Mouse (Mus musculus): ENCODE measurements around the gene Tead2. TPM values are rescaled to one million over a fixed set of nuclear protein-coding genes. Genes with fewer than 3 reads are reported as not detected.

Tead2 gene
- polyA plus RNA-seq, 1 experiment, result 4.7 TPM

DNA sequence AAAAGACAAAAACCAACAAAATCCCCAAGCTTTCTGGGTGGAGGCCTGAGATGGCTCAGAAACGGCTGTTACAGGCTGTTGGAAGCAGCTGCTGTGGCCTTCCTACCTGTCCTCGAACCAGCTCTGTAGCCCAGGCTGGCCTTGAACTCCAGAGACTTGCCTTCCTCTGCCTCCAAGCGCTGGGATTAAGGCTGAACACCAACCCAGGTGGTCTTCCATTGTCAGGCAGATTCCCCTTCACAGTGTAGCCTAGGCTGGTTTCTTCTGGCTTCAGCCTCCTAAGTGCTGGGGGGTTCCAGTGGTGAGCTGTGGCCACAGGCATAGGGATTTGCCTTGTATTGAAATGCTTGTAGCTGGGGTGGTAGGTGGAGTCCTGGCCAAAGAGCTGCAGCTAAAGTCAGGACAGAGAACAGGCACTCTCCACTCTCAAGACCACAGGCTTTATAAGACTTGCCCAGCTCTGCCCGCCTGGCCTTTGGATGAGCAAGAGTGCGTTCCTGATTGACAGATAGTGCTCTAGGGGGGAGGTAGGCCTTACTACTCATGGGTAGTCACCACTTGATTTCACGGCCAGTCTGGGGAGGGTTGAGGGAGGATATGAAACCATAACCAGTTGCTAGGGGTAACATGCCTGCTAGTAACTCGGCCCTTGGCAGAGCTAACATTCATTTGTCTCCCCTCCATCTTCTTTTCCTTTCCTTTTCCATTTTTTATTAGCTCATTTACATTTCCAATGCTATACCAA is 14.1 kb downstream of the Tead2 start:
- 71% methylated on average over 7 of the region's 7 CpGs for WGBS

DNA sequence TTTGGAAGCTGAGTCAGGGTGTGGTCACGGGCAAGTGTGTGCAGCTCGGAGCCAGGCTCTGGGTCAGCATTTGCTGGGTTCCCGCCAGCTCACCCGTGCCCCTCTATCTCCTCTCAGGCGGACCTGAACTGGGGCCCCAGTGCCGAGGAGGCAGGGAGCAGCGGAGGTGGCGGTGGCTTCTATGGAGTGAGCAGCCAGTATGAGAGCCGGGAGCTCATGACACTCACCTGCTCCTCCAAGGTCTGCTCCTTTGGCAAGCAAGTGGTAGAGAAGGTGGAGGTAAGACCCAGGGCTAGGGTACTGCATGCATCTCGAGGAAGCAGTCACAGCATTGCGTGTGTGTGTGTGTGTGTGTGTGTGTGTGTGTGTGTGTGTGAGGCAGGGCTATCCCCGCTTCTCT is 15.6 kb downstream of the Tead2 start:
- TF ChIP-seq CTCF (IDR thresholded peaks at IDR 0.05; ENCODE audit: borderline replicate concordance, insufficient read depth, low read depth, low read length) (no peak), POLR2A (IDR thresholded peaks at IDR 0.05; ENCODE audit: borderline replicate concordance, insufficient read depth, low read length) (no peak)
- Histone ChIP-seq H3K27me3 (ENCODE audit: control insufficient read depth, insufficient read depth, low read length) (no peaks in the 10 kb centered on the region), H3K4me3 (replicated peaks; ENCODE audit: insufficient read depth, low read depth, low read length) (no peak overlapping the region), H3K27ac (ENCODE audit: insufficient read depth, low read length) (no peak overlapping the region), H3K4me1 (ENCODE audit: control insufficient read depth, insufficient read depth, low read length) (peaks cover 6% of the 10 kb centered on the region)
- DNase-seq, result no peak
- WGBS, result 73% methylated on average over 12 of the region's 12 CpGs

More for the DNA sequence above, 14.1 kb downstream of the Tead2 start:
- H3K27me3 ChIP-seq (ENCODE audit: control insufficient read depth, insufficient read depth, low read length), result no peaks in the 10 kb centered on the region
- H3K4me1 ChIP-seq (ENCODE audit: control insufficient read depth, insufficient read depth, low read length), result peaks cover 6% of the 10 kb centered on the region
- no peak for DNase-seq
- TF ChIP-seq CTCF (IDR thresholded peaks at IDR 0.05; ENCODE audit: borderline replicate concordance, insufficient read depth, low read depth, low read length) (no peak), POLR2A (IDR thresholded peaks at IDR 0.05; ENCODE audit: borderline replicate concordance, insufficient read depth, low read length) (no peak)
- no peak overlapping the region for H3K4me3 ChIP-seq (replicated peaks; ENCODE audit: insufficient read depth, low read depth, low read length)
- H3K27ac ChIP-seq (ENCODE audit: insufficient read depth, low read length), result no peak overlapping the region

DNA sequence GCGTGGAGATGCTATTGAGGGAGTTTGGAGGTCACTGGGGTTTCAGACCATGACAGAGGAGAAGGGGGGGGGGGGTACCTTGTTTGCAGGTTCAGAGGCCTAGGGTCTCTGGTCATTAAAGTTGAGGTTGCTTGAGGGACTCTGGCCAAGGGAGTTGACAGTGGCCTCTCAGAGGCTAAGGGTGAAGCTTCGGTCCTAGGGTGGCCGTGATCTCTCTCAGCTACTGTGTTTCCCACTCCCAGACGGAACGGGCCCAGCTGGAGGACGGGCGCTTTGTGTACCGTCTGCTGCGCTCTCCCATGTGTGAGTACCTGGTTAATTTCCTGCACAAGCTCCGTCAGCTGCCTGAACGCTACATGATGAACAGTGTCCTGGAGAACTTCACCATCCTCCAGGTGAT is 16.4 kb downstream of the Tead2 start:
- DNase-seq, result no peak
- Histone ChIP-seq H3K27me3 (ENCODE audit: control insufficient read depth, insufficient read depth, low read length) (no peaks in the 10 kb centered on the region), H3K4me1 (ENCODE audit: control insufficient read depth, insufficient read depth, low read length) (peaks cover 6% of the 10 kb centered on the region), H3K27ac (ENCODE audit: insufficient read depth, low read length) (no peak overlapping the region), H3K4me3 (replicated peaks; ENCODE audit: insufficient read depth, low read depth, low read length) (no peak overlapping the region)
- TF ChIP-seq CTCF (IDR thresholded peaks at IDR 0.05; ENCODE audit: borderline replicate concordance, insufficient read depth, low read depth, low read length) (no peak), POLR2A (IDR thresholded peaks at IDR 0.05; ENCODE audit: borderline replicate concordance, insufficient read depth, low read length) (no peak)
- 84% methylated on average over 11 of the region's 11 CpGs for WGBS

DNA sequence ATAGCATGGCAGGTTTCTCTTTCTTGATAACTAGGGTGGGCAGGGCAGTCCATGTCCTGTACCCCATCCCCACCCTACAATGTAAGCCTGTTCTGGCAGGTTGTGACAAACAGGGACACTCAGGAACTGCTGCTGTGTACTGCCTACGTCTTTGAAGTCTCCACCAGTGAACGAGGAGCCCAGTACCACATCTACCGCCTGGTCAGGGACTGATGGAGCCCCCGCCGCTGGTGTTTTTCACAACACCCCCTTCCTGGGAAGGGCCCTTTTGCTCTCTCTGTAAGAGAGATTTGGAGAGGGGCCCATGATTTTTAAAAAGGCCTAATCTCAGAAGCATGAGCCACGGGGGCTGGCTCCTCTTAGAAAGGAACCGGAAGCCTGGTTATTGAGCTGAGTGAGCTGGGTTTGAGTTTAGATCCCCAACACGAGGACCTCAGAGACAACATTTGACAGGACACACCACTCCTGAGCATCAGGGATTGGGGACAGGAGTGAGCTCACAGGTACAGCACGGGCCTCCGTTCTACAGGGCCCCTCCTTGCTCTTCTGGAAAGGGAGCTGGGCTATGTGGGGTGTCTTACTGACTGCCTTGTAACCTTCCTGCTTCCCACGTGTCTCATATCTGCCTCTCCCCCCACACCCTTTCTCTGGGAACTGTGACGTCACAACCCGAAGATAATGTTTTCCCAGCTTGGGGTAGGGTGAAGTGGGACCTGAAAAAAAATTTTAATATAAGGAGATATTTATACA is 17.3 kb downstream of the Tead2 start:
- WGBS, result 62% methylated on average over 13 of the region's 13 CpGs
- no peak overlapping the region for H3K4me3 ChIP-seq (replicated peaks; ENCODE audit: insufficient read depth, low read depth, low read length)
- H3K27me3 ChIP-seq (ENCODE audit: control insufficient read depth, insufficient read depth, low read length), result no peaks in the 10 kb centered on the region
- no peak for DNase-seq
- TF ChIP-seq CTCF (IDR thresholded peaks at IDR 0.05; ENCODE audit: borderline replicate concordance, insufficient read depth, low read depth, low read length), result no peak
- no peak for TF ChIP-seq POLR2A (IDR thresholded peaks at IDR 0.05; ENCODE audit: borderline replicate concordance, insufficient read depth, low read length)
- no peak overlapping the region for H3K27ac ChIP-seq (ENCODE audit: insufficient read depth, low read length)
- H3K4me1 ChIP-seq (ENCODE audit: control insufficient read depth, insufficient read depth, low read length), result peaks cover 6% of the 10 kb centered on the region

DNA sequence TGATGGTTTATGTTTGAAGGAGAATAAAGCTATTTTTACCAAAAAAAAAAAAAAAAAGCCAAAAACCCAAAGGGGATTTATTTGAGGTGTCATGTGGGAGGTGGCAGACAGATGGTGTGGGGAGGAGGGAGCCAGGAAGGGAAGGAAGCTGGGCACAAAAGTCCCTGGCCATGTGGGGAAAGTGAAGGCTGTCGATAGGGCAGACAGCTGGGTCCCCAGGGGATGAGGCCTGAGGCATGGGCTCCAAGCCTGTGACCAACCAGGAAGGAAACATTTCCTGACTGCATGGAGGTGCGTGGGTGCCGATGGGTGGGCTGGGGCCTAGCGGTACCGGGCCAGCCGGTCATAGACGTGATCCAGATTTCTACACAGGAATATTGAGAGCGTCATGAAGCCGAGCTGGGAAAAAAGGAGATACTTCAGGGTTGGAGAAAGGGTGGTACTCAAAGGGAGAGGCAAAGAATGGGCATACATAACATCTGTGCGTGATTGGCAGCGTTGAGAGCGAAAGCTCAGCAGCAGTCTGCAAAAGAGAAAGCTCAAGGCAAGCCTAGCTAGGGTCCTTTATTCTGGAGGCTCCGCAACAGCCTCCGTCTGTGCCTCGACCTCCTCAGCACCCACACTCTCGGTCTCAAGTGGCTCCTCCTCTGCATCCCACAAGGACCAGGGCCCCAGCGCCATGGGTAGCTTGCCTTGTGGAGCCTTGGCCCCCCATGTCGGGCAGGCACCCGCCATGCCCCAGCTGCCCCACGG is 18.2 kb downstream of the Tead2 start:
- Histone ChIP-seq H3K27me3 (ENCODE audit: control insufficient read depth, insufficient read depth, low read length) (no peaks in the 10 kb centered on the region), H3K27ac (ENCODE audit: insufficient read depth, low read length) (no peak overlapping the region), H3K4me3 (replicated peaks; ENCODE audit: insufficient read depth, low read depth, low read length) (no peak overlapping the region), H3K4me1 (ENCODE audit: control insufficient read depth, insufficient read depth, low read length) (peaks cover 6% of the 10 kb centered on the region)
- peak; percentile 29 to 32 for DNase-seq
- no peak for TF ChIP-seq POLR2A (IDR thresholded peaks at IDR 0.05; ENCODE audit: borderline replicate concordance, insufficient read depth, low read length)
- TF ChIP-seq CTCF (IDR thresholded peaks at IDR 0.05; ENCODE audit: borderline replicate concordance, insufficient read depth, low read depth, low read length), result no peak
- WGBS, result 25% methylated on average over 20 of the region's 20 CpGs

DNA sequence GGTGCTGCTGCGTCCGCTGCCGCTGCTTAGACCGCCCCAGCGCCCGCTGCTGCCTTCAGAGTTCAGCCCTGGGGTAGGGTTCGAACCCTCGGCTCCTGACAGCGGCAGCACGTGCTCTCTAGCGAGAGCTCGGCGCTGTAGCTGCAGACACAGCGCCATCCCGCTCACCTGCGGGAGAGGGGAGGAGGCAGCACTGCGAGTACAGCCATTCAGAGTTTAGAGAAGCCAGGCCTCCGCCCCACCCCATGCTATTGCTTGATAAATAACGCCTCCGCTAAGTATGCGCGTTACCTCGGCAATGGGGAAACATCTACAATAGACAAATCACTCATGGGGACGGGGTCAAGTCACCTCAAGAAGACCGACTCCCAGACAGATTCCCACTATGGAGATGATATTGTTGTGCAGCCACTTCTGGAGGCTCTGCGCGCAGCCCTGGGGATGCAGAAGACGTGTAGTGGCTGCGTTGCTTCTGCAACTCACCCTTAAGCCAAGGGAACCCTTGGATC is 18.8 kb downstream of the Tead2 start:
- 47% methylated on average over 29 of the region's 29 CpGs for WGBS
- no peak overlapping the region for H3K27ac ChIP-seq (ENCODE audit: insufficient read depth, low read length)
- no peak for DNase-seq
- H3K27me3 ChIP-seq (ENCODE audit: control insufficient read depth, insufficient read depth, low read length), result no peaks in the 10 kb centered on the region
- no peak overlapping the region for H3K4me3 ChIP-seq (replicated peaks; ENCODE audit: insufficient read depth, low read depth, low read length)
- peaks cover 6% of the 10 kb centered on the region for H3K4me1 ChIP-seq (ENCODE audit: control insufficient read depth, insufficient read depth, low read length)
- no peak for TF ChIP-seq POLR2A (IDR thresholded peaks at IDR 0.05; ENCODE audit: borderline replicate concordance, insufficient read depth, low read length)
- TF ChIP-seq CTCF (IDR thresholded peaks at IDR 0.05; ENCODE audit: borderline replicate concordance, insufficient read depth, low read depth, low read length), result no peak

DNA sequence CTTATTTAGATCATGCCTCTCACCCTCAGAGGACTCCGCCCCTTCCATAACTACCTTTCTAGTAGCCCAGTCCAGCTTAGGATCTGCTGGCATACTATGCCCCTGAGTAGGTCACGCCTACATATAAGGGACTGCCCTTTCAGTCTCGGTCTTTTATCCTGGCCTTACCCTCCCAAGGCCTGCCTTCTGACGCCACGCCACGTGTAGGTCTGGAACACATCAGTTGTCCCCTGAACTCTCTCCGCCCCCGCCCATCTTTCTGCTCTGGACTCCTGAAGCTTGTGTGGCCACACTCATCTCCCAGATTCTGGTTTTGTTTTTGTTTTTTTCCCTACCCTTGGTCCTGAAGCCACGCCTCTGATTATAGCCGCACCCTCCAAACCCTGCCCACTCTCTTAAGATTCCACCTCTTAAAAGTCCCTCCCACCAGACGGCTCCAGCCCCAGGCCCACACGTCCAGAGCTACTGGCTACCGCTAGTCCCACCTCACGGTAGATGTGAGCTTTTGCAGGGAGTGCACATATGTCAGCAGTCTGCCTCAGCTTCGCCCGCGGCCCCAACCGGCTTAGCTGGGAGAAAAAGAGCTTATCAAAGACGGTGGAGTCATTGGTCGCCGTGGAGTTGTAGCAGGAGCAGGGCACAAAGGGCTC is 19.5 kb downstream of the Tead2 start:
- TF ChIP-seq CTCF (IDR thresholded peaks at IDR 0.05; ENCODE audit: borderline replicate concordance, insufficient read depth, low read depth, low read length), result no peak
- TF ChIP-seq POLR2A (IDR thresholded peaks at IDR 0.05; ENCODE audit: borderline replicate concordance, insufficient read depth, low read length), result no peak
- Histone ChIP-seq H3K4me1 (ENCODE audit: control insufficient read depth, insufficient read depth, low read length) (peaks cover 6% of the 10 kb centered on the region), H3K27me3 (ENCODE audit: control insufficient read depth, insufficient read depth, low read length) (no peaks in the 10 kb centered on the region), H3K4me3 (replicated peaks; ENCODE audit: insufficient read depth, low read depth, low read length) (no peak overlapping the region), H3K27ac (ENCODE audit: insufficient read depth, low read length) (no peak overlapping the region)
- 43% methylated on average over 21 of the region's 21 CpGs for WGBS
- DNase-seq, result no peak
